Mouse (Mus musculus): ENCODE results near the gene Gm10491. TPM values are rescaled to one million over a fixed set of nuclear protein-coding genes. Genes with fewer than 3 reads are reported as not detected.
"Not testable (repeated sequence)": the region's sequence is repeated elsewhere in the genome, so short reads cannot be mapped to it uniquely, and the experiment has no call there.

Gene Gm10491
- polyA plus RNA-seq (2012; rRNA removed) = not detected in 2 replicates

DNA sequence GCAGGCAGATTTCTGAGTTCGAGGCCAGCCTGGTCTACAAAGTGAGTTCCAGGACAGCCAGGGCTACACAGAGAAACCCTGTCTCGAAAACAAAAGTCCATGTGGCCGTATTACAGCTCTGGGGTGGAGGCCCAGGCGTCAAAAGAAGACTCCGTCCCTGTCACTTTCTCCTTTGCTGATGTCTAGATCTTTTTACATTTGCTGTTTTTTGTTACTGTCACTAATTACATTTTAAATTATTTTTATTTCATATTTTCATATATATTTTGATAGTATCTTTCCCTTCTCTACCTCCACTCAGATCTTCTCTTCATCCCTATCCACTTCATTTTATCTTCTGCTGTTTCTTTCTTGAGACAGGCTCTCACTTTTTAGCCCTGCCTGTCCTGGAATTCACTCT, at the start of gene Gm10491:
TSS of gene Gm10491 (minus strand) at position 101 of the 400 bp plus-strand sequence.
- WGBS = 90% methylated on average over 5 of the region's 5 CpGs
- DNase-seq (ENCODE audit: low read depth, low spot score) = no peak

- DNase-seq (ENCODE audit: low read depth, low spot score) = no peak
- 89% methylated on average over 7 of the region's 7 CpGs for WGBS
Observed at GRCm38 (mm10) chrX:7950091-7950490, 42.5 kb upstream of the Gm10491 start.

GRCm38 (mm10) chrX:7947900-7948492, 40.4 kb upstream of the Gm10491 start:
- WGBS = 17% methylated on average over 38 of the region's 38 CpGs
- peak; percentile 53 for DNase-seq (ENCODE audit: low read depth, low spot score)

DNA sequence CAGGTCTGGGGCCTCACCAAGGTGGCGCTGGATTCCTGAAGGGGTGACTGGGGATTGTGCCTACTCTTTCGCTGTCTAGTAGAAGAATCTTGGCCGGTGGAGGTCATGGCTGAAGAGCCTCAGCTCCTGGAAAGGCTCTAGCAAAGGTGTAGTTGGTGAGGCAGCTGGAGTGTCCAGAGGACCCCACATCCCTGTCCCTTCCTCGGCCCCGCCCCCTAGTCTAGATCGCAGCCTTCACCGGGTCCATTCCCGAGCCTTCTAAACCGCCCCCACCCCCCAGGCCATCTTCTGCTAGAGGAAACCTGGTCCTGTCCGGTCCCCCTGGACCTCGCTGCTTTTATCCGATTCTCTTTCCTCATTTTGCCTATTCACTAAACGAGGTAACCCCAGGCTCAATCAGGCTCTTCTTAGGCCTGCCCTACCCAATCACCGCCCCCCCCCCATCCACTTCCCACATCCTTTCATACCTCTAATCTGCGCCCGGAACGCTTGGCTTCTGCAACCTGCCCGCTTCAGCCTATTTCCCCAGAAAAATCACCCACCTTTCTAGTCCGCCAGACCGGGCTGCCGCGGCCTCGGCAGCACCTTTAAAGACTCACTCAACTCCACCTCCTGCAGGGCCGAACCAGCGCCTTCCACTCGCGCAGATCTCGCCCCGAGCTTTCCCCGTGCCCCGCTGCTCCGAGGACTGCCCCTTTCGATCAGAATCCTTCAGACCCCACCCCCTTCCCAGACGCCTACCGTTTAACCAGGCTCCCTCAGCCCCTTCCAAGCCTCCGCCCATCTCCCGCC, 39.7 kb upstream of the Gm10491 start, which contains the start of gene Hdac6:
TSS of gene Hdac6 (minus strand) at position 782 of the 792 bp plus-strand sequence.
- WGBS = 21% methylated on average over 37 of the region's 37 CpGs
- no peak for DNase-seq (ENCODE audit: low read depth, low spot score)

- DNase-seq (ENCODE audit: low read depth, low spot score) = no peak
- 70% methylated on average over 8 of the region's 8 CpGs for WGBS
Observed at GRCm38 (mm10) chrX:7945618-7946017, 38.0 kb upstream of the Gm10491 start.

- WGBS = 90% methylated on average over 6 of the region's 6 CpGs
- no peak for DNase-seq (ENCODE audit: low read depth, low spot score)
Observed at GRCm38 (mm10) chrX:7937667-7938066, 30.0 kb upstream of the Gm10491 start.

- WGBS = 56% methylated on average over 11 of the region's 11 CpGs
- DNase-seq (ENCODE audit: low read depth, low spot score) = no peak
Observed at GRCm38 (mm10) chrX:7936874-7937273, 29.2 kb upstream of the Gm10491 start.

- no peak for DNase-seq (ENCODE audit: low read depth, low spot score)
- 35% methylated on average over 16 of the region's 19 CpGs for whole genome bisulfite sequencing
Observed at GRCm38 (mm10) chrX:7928270-7928790, 20.7 kb upstream of the Gm10491 start, which contains the start of gene Eras. Gene Eras, minus strand, starts transcription at chrX:7928607.

DNA sequence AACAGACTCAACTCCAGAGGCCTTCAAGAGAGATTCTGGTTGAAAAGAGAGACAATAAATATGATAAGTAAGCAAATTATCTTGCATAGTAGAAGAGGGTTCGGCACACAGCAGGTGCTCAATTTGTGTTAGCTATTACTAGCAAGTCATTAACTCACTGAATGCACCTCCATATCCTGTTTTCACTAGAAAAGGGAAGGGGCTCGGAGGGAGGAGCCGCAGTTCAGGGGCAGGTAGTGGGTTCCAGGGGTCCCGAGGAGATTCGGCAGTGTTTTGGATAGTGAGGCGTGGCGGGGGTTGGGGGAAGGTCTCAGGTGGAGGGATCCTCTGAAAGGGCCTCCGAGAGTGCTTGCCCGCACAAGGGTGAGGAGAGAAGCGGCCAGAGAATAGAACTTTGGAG, 19.5 kb upstream of the Gm10491 start:
- WGBS = 33% methylated on average over 10 of the region's 10 CpGs
- DNase-seq (ENCODE audit: low read depth, low spot score) = no peak

- WGBS = 82% methylated on average over 6 of the region's 6 CpGs
- no peak for DNase-seq (ENCODE audit: low read depth, low spot score)
Observed at GRCm38 (mm10) chrX:7926266-7926665, 18.6 kb upstream of the Gm10491 start.

- WGBS = 23% methylated on average over 48 of the region's 48 CpGs
- DNase-seq (ENCODE audit: low read depth, low spot score) = no peak
Observed at GRCm38 (mm10) chrX:7922032-7922431, 14.4 kb upstream of the Gm10491 start.

- no peak for DNase-seq (ENCODE audit: low read depth, low spot score)
- 19% methylated on average over 40 of the region's 40 CpGs for WGBS
Observed at GRCm38 (mm10) chrX:7919601-7920383, 12.2 kb upstream of the Gm10491 start, which contains the start of gene Pcsk1n. Gene Pcsk1n, plus strand, starts transcription at chrX:7919822.

- 72% methylated on average over 6 of the region's 6 CpGs for WGBS
- not testable (repeated sequence) for DNase-seq (ENCODE audit: low read depth, low spot score)
Observed at GRCm38 (mm10) chrX:7917960-7918359, 10.3 kb upstream of the Gm10491 start.

DNA sequence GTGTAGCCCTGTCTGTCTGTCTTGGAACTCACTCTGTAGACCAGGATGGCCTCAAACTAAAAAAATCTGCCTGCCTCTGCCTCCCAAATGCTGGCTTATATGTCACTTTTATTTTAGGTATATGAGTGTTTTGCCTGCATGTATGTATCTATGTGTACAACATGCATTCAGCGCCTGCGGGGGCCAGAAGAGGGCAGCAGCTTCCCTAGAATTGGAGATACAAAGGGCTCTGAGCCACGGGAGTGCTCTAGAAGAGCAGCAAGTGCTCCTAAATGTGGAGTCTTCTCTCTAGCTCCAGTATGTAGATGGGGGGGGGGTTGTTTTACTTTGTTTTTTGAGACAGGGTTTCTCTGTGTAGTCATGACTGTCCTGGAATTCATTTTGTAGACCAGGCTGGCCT, 8.0 kb upstream of the Gm10491 start:
- WGBS = 22% methylated on average over 3 of the region's 3 CpGs
- DNase-seq (ENCODE audit: low read depth, low spot score) = not testable (repeated sequence)

DNA sequence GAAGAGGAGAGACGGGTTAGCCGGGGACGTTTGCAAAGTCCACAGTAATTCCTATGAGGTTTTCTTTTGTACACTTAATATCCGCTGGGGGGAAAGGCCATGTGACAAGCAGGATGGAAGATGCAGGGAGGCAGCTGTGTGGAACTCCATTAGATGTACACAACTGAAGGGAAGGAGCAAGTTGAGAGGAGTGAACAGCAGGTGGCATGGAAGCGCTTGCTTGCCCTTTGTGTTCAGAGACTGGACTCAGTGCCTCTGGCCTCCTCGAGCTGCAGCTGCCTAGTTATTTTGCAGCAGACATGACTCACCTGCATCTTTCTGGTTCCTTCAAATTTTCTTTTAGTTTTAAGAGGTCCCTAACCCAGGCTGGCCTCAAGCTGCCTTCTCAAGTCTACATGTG, 2.8 kb upstream of the Gm10491 start:
- DNase-seq (ENCODE audit: low read depth, low spot score) = no peak
- 56% methylated on average over 6 of the region's 6 CpGs for WGBS

DNA sequence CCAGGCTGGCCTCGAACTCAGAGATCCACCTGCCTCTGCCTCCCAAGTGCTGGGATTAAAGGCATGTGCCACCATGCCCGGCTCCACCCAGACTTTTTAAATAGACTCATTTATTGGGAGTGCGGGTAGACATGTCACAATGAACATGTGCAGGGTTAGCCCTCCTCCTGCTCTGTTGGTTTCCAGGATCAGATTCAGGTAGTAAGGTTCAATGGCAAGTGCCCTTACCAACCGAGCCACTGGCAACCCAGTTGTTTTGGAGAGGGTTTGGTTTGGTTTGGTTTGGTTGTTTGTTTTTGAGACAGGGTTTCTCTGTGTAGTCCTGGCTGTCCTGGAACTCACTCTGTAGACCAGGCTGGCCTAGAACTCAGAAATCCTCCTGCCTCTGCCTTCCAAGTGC, 1.6 kb upstream of the Gm10491 start, which contains the start of gene Gm10490:
TSS of gene Gm10490 (plus strand) at position 301 of the 400 bp plus-strand sequence.
- DNase-seq (ENCODE audit: low read depth, low spot score) = not testable (repeated sequence)
- WGBS = 88% methylated on average over 4 of the region's 4 CpGs

DNA sequence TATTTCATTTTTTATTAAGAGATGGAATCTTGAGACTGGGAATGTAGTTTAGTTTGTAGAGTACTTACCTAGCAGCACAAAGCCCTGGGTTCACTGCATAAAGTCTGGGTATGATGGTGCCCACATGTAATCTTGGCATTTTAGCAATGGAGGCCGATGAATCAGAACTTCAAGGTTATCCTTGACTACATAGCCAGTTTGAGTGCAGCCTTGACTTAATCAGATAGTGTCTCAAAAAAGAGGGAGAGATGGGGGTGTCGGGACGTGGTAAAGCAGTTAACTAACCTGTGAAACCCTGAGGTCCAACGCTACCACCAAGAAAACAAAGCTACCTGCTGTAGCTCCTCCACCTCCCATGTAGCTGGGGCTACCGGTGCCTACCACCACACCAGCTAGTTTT, 3.2 kb downstream of the Gm10491 start:
- 91% methylated on average over 5 of the region's 5 CpGs for WGBS
- no peak for DNase-seq (ENCODE audit: low read depth, low spot score)

GRCm38 (mm10) chrX:7898880-7899874, 8.5 kb downstream of the Gm10491 start, which contains the start of the genes Pqbp1 and Timm17b:
Gene Pqbp1, minus strand, starts transcription at chrX:7899269.
Gene Timm17b, plus strand, starts transcription at chrX:7899357.
- WGBS = 15% methylated on average over 62 of the region's 62 CpGs
- peak; percentile 67 for DNase-seq (ENCODE audit: low read depth, low spot score)

All from large intestine, adult 2 months (tissue).